Mouse (Mus musculus) megakaryocyte progenitor cell, adult 5-6 weeks (primary cell): Measurements from ENCODE around the gene Rab3c. TPM values are rescaled to one million over a fixed set of nuclear protein-coding genes. Genes with fewer than 3 reads are reported as not detected.

Experiments
- ATAC-seq: replicated peaks from 2 replicates; pipeline ENCODE4 v1.8.0; 2016; ENCODE audit warnings: mild to moderate bottlenecking, moderate TSS enrichment, inconsistent platforms; ENCODE audit not compliant: poor library complexity
- total RNA-seq, 2 experiments: library from RNA; stranded (forward) in 1 of 2; stranded (reverse) in 1 of 2; fragments of 157-497, 149-512 nt in 1 of 2; fragments of 200-1000 nt in 1 of 2; gene quantifications; 2 replicates each; pipeline versions ENCODE4 v1.2.3 to v1.2.4; 2015 to 2017

The Rab3c gene
- total RNA-seq (2015) (not detected in 2 replicates), total RNA-seq (2017) (not detected in 2 replicates)

DNA sequence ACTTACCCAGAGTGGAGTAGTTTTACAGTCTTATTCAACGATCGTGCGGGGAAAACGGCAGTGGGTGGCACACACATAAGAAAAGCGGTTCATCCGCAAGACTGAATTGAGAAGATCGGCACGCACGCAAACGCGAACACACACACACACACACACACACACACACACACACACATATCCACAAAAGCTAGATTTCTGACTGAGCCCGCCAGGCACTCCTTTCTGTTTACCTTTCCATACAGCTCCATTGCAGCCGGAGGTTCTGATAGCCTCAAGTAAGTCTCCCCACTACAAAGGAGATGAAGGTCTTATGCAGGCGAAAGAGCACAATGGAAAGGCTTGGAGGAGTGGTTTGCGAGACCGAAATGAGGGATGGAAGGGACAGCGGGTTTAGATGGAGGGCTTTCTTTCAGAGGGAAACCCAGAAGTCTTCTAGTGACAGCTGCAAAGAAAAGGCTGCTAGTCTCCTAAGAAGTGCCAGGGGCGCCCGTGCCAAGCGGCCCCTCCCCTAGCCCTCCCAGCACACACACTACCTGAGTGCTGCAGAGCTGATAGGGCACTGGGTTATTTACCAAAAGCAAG lies at the start of gene Rab3c:
Rab3c (minus strand) TSS at position 434 of the 582 bp plus-strand sequence.
- 0 out of 2 replicates have a peak, but pooled peaks have one; percentile 29 for ATAC-seq

DNA sequence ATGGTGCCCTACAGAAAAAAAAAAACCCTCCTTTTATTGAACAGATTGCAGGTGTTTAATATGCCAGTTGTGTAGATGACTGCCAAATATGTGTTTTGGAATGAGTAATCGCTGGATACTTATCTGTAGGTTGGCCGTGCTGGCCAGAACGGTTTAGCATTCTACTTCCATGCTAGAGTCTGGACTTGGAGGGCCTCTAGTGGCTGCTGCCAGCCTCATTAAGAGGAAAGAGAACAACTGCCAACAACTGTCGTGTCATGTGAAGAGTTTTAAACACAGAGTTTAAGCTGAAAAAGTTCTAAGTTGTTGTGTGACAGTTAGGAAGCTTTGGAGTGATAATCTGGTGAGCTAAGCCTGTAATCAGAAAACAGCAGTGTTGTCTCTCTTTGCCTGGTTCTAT lies 38.0 kb upstream of the Rab3c start:
- ATAC-seq: no peak

DNA sequence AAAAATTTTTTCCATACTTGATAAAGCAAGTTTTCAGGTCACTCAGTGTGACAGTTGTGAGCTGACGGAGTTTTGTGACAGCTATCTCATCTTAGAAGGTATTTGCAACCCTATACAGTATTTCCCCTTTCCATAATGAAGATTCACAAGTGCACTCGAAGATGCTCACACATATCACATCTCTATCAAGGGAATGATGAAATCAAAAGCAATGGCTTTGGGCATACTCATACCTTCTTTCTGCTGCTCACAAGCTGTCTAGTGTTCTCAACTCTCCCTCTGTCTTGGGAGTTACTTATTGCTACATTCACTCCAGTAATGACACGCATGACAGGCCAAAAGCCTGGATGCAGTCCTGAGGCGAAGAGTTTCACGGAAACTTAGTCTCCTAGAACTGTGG lies 26.4 kb upstream of the Rab3c start:
- ATAC-seq: no peak

DNA sequence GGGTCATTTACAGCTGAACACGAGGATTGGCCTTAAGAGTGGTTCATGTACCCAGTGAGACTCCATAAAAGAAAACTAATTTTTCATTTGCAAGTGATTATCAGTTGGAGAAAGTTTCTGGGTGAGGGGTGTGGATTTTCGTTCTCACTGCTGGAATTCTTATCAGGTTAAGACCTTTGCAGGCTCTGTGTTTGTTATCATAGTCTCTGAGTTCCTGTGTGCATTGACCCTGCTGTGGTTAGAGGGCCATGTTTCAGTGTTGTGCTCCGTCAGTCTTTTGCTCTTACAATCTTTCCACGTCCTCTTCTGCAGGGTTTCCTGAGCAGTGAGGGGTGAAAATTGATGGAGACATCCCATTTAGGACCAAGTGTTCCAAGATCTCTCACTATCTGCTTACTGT lies 16.3 kb upstream of the Rab3c start:
- ATAC-seq: peak; percentile 55

DNA sequence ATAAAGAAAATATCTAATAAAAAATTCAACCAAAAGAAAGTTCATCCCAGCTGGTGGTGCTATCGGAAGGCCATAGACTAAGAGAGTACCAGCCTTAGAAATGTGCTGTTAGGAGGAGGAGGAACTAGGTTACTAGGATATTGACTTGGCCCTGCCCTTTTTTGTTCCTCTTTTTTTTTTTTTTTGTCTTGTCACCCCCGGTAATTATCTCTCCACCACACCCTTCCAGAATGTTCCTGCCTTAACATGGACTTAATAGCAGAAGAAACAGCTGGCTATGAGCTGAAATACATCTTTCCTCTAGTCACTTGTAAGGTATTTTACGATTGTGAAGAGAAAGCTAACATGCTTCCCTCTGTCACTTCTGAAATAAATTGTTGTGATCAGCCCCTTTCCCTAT lies 7.7 kb upstream of the Rab3c start:
- ATAC-seq: peak; percentile 89

DNA sequence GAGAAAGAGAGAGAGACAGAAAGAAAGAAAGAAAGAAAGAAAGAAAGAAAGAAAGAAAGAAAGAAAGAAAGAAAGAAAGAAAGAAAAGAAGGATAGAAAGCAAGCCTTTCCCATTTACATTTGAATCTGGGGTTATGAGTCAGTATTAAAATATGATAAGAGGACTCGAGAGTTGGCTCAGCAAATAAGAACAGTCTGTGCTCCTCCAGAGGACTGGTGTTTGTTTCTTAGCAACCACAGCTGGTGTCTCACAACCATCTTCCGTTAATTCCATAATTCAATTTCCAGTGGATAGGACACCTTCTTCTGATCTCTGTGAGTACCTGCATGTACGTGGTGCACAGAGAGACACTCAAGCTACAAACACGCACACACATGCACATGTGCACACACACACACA lies 3.0 kb upstream of the Rab3c start:
- no peak for ATAC-seq

DNA sequence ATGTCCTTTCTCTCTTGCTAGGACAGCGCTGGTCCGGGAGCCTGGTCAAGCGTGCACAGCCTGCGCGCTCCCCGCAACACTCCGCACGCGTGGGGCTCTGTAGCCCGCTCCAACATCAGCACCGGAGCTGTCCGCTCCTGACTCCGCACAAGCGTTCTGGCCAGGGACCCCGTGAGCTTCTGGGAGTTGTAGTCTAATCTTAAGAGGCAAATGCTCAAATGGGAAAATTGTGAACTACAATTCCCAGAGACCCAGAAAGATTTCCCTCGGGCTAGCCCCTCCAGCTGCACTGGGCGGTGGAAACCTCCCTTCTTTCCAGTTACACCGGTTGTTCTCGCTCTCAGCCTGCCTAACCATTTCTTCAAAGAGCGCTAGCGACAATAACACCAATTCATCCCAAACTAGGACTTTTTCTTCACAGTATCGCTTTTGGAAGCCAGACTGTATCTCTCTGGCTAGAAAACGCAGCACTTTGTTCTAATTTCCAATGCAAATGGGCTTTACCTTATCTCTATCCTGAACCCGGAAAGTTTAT lies 701 bp downstream of the Rab3c start:
- ATAC-seq: peak; percentile 98

DNA sequence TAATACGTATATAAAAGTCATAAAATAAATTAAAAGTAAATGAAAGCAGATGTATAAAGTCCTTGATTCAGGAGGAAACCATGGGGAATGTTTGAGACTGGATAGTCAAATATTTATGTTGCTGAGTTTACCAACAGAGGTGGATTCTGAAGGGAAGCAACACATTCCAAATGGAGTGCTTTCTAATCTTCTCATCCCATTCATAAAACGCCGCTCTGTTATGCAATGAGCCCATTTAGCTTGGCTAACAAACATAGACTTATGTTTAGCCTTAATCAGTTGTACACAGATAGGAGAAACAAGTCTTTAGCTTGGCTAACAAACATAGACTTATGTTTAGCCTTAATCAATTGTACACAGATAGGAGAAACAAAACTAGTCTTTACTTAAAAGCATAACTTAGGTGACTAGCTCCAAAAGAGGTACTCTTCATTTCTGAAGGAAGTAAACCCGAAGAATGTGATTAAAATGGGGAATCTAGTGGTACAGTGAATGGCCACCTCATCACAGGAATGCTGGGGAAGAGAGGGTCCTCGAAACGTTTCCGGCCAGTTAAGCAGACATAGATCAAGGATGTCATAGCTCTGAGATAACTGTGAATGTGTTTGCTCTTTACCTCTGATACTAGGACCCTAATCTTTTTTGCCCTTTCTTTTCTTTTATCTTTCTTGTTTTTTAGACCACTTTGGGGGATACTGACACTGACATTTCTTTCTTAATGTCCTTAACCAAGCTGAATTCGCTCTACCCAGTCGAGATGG lies 1.6 kb downstream of the Rab3c start:
- ATAC-seq: no peak

DNA sequence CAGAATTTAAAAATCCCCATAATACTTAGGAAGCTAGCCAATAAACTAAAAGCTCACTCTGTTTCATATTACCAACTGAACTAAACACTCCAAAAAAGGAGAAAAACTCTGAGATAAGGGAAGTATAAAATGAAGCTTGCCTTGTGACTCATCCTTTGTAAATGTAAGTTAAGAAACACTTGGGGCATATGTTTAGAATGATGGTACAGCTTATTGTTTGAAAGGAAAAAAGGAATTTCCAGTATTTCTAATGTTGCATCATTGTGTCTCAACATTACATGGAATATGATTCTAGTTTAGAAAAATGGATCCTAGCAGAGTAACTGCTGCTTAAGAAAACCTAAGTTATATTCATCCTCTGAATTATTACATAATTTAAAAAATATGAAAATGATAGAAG lies 3.1 kb downstream of the Rab3c start:
- no peak for ATAC-seq

DNA sequence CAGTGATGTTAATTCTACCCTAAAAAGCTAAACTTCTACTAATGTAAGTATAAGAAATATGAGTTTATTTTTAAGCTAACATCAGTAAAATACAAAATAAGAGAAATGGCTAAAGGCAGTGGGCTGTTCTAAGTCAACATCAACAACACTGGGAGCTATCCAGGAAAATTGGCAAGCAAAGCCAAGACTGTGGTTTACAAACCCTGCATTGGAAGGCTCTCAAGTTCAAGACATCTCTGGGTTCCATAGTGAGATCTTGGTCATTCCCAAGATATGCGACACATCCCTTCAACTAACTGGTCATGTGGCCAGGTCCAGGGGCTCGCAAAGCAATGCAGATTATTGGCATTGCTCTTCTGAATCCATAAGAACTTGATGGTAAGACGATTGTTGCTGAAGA lies 5.3 kb downstream of the Rab3c start:
- ATAC-seq: no peak

DNA sequence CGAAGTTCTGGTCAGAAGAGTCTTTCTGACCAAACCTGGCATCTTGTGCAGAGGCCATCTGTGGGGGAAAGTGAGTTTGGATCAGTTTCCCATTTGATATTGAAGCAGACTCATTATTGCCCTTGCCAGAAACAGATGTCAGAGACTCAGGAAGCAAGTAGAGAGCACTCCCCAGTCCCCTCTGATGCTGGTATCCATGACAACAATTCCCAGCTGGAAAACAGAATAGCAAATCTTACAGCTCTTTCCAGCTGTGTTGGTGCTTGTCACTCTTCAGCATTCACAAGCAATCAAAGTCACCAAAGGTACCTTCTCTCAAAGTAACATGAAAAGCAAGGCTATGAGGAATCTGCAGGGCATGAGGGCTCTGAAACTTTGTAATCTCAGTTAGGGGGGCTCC lies 20.1 kb downstream of the Rab3c start:
- ATAC-seq: no peak

DNA sequence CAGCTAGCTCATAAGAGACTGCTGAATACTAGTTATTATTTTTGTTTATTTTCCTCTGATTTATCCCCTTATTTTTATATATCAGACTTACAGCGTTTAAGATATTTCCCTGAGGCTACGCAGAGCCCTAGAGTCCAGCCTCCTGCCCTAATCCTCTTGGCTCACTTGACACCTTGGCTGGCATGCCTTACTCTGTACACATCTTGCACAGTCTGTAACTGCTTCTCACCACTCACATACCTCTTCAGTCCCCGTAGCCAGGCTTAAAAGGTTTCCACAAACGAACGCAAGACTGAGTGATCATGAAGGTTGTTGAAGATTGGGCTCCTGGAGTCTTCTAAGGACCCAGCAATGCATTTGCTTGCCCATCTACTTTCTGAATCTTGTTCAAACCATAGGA lies 29.3 kb downstream of the Rab3c start:
- ATAC-seq: no peak

DNA sequence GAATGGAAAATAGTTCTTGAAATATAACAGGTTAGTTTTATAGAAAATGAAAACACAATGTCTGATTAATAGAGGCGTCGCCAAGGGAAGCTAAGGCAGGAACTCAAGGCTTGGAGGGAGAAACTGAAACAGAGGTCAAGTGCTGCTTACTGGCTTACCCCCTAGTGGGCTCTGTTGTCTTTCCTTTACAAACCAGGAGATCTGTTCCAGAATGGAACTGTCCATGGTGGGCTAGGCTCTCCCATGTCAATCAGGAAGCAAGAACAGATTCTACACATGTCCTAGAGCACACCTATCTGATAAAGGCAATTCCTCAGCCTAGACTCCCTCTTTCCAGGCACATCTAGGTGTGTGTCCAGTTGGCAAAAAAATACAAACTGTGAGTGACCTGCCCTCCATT lies 32.3 kb downstream of the Rab3c start:
- no peak for ATAC-seq

DNA sequence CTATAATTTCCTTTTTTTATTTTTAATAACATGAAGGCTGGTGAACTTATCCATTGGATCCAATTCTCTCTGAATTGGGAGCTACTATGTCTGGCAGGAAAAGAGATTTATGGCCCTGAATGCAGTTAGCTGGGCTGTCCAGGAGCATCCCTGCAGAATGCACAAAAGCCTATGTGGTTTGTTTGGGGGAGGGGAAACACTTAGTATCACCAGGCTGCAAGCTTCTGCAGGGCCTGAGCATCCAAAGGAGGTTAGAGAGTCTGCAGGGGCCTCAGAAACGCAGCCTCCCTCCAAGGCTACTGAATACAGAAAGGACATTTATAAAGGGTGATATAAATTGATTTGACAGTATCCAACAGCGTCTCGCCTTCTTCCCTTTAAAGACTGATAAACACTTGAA lies 41.8 kb downstream of the Rab3c start:
- ATAC-seq: no peak

DNA sequence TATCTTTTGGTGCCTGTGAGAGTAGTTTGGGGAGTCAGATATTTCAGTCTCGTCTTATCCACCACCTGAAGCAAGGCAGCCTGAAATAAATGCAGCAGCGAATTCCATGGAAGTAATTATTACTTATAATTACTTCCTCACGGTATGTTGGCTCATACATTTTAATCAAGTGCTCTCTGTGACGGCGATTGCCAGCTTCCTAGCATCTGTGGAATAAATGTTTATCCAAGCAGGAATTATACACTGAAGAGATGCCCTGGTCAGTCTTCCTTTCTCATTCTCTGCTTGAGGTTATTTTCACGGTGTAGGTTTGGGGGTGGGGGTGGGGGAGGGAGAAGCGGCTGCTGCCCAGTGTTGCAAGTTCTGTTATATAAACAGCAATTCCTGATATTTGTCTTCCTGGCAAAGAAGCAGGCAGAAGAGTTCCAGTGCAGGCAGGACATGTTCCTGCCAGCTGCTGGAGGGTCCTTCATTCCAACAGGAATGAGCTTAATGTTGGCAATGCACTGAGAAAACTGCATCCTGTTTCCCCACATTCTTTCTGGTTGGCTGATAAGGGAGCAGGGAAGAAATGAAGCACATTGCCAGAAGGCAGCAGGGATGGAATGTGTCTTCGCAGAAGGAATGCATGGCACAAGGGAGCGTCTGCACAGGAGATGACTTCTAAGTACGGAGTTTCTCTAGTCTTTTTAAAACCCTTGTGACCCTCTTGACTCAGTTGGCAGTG lies 43.4 kb downstream of the Rab3c start:
- ATAC-seq: no peak

DNA sequence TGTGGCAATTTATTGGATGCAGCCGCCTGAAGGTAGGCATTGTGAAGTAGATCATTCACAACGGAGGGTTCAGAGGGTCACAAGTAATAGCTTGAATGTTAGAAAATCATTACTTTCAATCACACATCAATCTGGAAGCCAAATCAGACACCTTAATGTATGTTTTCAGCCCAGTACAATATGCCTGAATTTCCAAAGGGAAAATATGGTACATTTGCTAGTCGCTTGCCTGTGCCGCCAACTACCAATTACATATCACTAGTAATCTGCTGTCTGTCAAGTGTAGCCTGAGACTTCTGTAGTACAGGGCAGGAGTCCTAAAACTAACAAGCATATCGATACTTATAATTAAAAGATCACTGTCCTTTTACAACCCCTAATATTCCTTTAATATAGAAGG lies 47.4 kb downstream of the Rab3c start:
- ATAC-seq: no peak

DNA sequence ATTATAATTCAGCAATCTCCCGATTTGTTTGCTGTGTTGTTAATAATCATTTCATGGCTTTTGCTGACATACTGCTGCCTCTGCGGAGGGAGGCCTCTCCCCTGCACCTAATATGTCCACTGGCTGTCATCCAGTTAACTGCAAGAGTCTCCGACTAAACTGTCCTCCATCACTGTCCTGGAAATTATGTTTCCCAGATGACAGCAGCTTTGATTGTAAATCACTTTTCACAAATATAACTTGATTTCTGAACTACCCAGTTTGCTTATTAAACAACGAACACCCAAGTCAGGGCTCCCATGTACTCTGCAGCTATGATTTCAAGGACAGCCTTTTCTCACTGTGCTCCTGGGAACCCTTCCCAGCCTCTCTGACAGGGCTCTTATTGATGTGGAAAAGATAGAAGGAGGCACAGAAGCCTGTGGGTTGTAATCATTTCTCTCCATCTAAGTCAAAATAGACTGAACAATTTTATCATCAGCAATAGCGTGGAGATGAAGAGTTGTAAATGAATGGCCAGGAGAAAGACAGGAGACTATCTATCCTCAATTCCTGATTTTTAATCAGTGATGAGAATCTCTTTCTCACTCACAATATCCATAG lies 49.6 kb downstream of the Rab3c start:
- ATAC-seq: no peak

DNA sequence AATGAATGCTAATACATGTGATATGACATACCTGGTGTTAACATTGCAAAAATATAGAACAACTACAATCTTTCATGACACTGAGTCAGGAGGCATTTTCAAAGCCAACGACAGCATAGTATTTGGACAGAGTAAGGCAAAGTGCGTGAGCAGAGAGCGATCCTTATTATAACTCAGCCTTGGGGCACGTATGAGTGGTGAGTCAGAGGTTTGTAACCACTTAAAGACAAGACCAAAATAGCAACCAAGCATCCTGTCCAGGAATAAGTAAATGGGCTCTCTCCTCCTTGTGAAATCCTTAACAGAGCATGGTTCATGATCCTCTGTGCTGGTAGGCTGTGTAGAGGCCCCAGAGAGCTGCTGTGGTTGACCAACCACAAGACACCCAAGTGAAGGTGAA lies 50.8 kb downstream of the Rab3c start:
- ATAC-seq: no peak

DNA sequence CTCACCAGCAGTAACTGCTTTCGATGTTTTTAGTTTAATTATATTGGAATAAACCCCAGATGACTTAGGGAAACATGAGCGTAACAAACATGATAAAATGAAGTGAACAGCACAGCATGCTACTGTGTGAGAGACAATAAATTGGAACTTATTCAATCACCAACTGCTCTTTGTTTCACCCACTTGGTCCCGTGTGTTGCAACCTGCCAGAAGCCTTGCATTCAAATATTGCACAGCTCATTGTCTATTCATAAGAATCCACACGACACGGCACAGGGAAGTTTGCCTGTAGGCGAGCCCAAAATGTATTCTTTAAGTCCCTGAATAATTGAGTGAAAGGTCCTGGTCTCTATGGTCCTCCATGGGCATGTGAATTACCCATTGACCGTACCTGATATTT lies 61.6 kb downstream of the Rab3c start:
- peak; percentile 48 for ATAC-seq

DNA sequence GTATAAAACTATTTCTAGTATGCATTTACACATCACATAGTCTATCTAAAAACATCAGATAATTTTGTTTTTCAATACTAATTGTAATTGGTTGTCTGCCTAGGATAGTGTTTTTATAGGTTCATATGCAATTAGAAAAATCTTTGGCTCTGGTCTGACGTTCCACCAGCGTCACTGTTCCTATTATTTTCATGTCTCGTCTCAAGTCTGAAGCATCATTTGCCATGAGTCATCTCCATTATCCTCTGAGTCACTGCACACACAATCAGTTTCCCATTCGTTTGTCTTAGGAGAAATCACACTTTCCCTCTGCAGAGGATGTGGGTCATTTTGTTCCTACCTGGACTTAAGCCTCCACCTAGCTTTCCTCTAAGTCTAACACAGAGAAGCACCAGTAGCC lies 62.3 kb downstream of the Rab3c start:
- no peak for ATAC-seq

DNA sequence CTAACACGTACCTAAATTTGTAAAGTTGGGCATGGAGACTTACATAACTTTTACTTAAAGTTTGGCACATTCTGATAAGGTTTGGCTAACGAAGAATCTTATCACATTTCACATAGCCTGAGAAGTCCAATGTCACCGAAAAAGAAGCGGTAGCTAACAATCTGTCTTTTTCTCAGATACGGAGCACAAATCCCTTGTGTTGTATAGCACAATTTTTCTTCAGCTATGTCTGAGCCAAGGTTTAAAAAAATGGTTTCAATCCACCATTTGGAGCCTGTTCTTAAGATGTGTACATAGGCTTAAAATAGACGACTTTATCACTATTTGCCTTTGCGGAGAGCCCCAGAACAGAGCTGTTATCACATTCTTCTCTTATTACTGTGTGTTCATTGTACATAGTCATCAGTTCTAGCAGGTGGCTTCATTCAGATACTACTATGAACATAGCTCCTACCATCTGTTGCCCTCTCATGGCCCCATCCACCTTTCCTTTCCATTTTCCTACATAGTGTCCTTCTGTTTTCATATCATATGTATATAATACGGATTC lies 69.2 kb downstream of the Rab3c start:
- ATAC-seq: no peak
